Mouse (Mus musculus): ENCODE measurements at regions not wholly inside any gene's neighbourhood (a gene's known extent, or its start where the extent isn't known, plus 50 kb on each side); places are given as distances from the start of the nearest gene placed in this dataset.

GRCm38 (mm10) chr12:27537017-27537416 lies 194.6 kb upstream of the Sox11 start:
- WGBS (ENCODE audit: insufficient replicate concordance), result 73% methylated on average over 9 of the region's 9 CpGs
- Histone ChIP-seq H3K36me3 (ENCODE audit: control insufficient read depth, insufficient read depth, low read length) (no peaks in the 10 kb centered on the region), H3K4me3 (ENCODE audit: low read depth, low read length) (no peak overlapping the region), H3K9ac (ENCODE audit: low read depth, low read length) (no peak overlapping the region), H3K9me3 (replicated peaks; ENCODE audit: control insufficient read depth, low read length) (no peaks in the 10 kb centered on the region), H3K27me3 (ENCODE audit: control insufficient read depth, insufficient read depth, low read length) (no peaks in the 10 kb centered on the region), H3K4me1 (ENCODE audit: control insufficient read depth, insufficient read depth, low read length) (no peaks in the 10 kb centered on the region), H3K4me2 (no peak overlapping the region), H3K27ac (ENCODE audit: low read depth, low read length) (no peak overlapping the region)
- ATAC-seq (replicated peaks; ENCODE audit: insufficient number of reproducible peaks, low FRiP score, low TSS enrichment), result no peak

GRCm38 (mm10) chr12:27525604-27526003 lies 183.2 kb upstream of the Sox11 start:
- H3K4me3 ChIP-seq (ENCODE audit: low read depth, low read length), result no peak overlapping the region
- H3K4me2 ChIP-seq, result no peak overlapping the region
- WGBS (ENCODE audit: insufficient replicate concordance), result 48% methylated on average over 2 of the region's 2 CpGs
- H3K9me3 ChIP-seq (replicated peaks; ENCODE audit: control insufficient read depth, low read length), result no peaks in the 10 kb centered on the region
- H3K27me3 ChIP-seq (ENCODE audit: control insufficient read depth, insufficient read depth, low read length), result no peaks in the 10 kb centered on the region
- no peaks in the 10 kb centered on the region for H3K36me3 ChIP-seq (ENCODE audit: control insufficient read depth, insufficient read depth, low read length)
- ATAC-seq (replicated peaks; ENCODE audit: insufficient number of reproducible peaks, low FRiP score, low TSS enrichment), result no peak
- no peak overlapping the region for H3K9ac ChIP-seq (ENCODE audit: low read depth, low read length)
- H3K27ac ChIP-seq (ENCODE audit: low read depth, low read length), result no peak overlapping the region
- H3K4me1 ChIP-seq (ENCODE audit: control insufficient read depth, insufficient read depth, low read length), result peaks cover 2% of the 10 kb centered on the region; the same call in 1 of the 2 replicates

- Histone ChIP-seq H3K4me3 (ENCODE audit: low read depth, low read length) (no peak overlapping the region), H3K9me3 (replicated peaks; ENCODE audit: control insufficient read depth, low read length) (no peaks in the 10 kb centered on the region), H3K4me2 (no peak overlapping the region), H3K9ac (ENCODE audit: low read depth, low read length) (no peak overlapping the region), H3K27ac (ENCODE audit: low read depth, low read length) (no peak overlapping the region), H3K36me3 (ENCODE audit: control insufficient read depth, insufficient read depth, low read length) (no peaks in the 10 kb centered on the region), H3K4me1 (ENCODE audit: control insufficient read depth, insufficient read depth, low read length) (no peaks in the 10 kb centered on the region), H3K27me3 (ENCODE audit: control insufficient read depth, insufficient read depth, low read length) (no peaks in the 10 kb centered on the region)
- 70% methylated on average over 3 of the region's 3 CpGs for WGBS (ENCODE audit: insufficient replicate concordance)
- no peak for ATAC-seq (replicated peaks; ENCODE audit: insufficient number of reproducible peaks, low FRiP score, low TSS enrichment)
Observed at GRCm38 (mm10) chr12:27513253-27513652, 170.9 kb upstream of the Sox11 start.

- no peak overlapping the region for H3K4me3 ChIP-seq (ENCODE audit: low read depth, low read length)
- H3K36me3 ChIP-seq (ENCODE audit: control insufficient read depth, insufficient read depth, low read length), result no peaks in the 10 kb centered on the region
- ATAC-seq (replicated peaks; ENCODE audit: insufficient number of reproducible peaks, low FRiP score, low TSS enrichment), result no peak
- no peaks in the 10 kb centered on the region for H3K27me3 ChIP-seq (ENCODE audit: control insufficient read depth, insufficient read depth, low read length)
- no peak overlapping the region for H3K27ac ChIP-seq (ENCODE audit: low read depth, low read length)
- no peak overlapping the region for H3K4me2 ChIP-seq
- no peaks in the 10 kb centered on the region for H3K4me1 ChIP-seq (ENCODE audit: control insufficient read depth, insufficient read depth, low read length)
- no peak overlapping the region for H3K9ac ChIP-seq (ENCODE audit: low read depth, low read length)
- H3K9me3 ChIP-seq (replicated peaks; ENCODE audit: control insufficient read depth, low read length), result no peaks in the 10 kb centered on the region
Observed at GRCm38 (mm10) chr12:27508226-27508560, 165.8 kb upstream of the Sox11 start.

- WGBS (ENCODE audit: insufficient replicate concordance), result 56% methylated on average over 5 of the region's 5 CpGs
- no peak for ATAC-seq (replicated peaks; ENCODE audit: insufficient number of reproducible peaks, low FRiP score, low TSS enrichment)
- Histone ChIP-seq H3K4me2 (no peak overlapping the region), H3K27ac (ENCODE audit: low read depth, low read length) (no peak overlapping the region), H3K9me3 (replicated peaks; ENCODE audit: control insufficient read depth, low read length) (no peaks in the 10 kb centered on the region), H3K4me3 (ENCODE audit: low read depth, low read length) (no peak overlapping the region), H3K27me3 (ENCODE audit: control insufficient read depth, insufficient read depth, low read length) (no peaks in the 10 kb centered on the region), H3K36me3 (ENCODE audit: control insufficient read depth, insufficient read depth, low read length) (no peaks in the 10 kb centered on the region), H3K9ac (ENCODE audit: low read depth, low read length) (no peak overlapping the region), H3K4me1 (ENCODE audit: control insufficient read depth, insufficient read depth, low read length) (0 out of 2 replicates have a peak, but pooled peaks cover 2% of the 10 kb centered on the region)
Observed at GRCm38 (mm10) chr12:27507523-27508225, 165.3 kb upstream of the Sox11 start.

GRCm38 (mm10) chr12:27502716-27503486 lies 160.5 kb upstream of the Sox11 start:
- H3K27ac ChIP-seq (ENCODE audit: low read depth, low read length), result no peak overlapping the region
- no peak overlapping the region for H3K4me2 ChIP-seq
- no peaks in the 10 kb centered on the region for H3K36me3 ChIP-seq (ENCODE audit: control insufficient read depth, insufficient read depth, low read length)
- H3K9me3 ChIP-seq (replicated peaks; ENCODE audit: control insufficient read depth, low read length), result no peaks in the 10 kb centered on the region
- H3K4me1 ChIP-seq (ENCODE audit: control insufficient read depth, insufficient read depth, low read length), result peaks cover 3% of the 10 kb centered on the region; the same call in 1 of the 2 replicates
- no peak for ATAC-seq (replicated peaks; ENCODE audit: insufficient number of reproducible peaks, low FRiP score, low TSS enrichment)
- H3K4me3 ChIP-seq (ENCODE audit: low read depth, low read length), result no peak overlapping the region
- WGBS (ENCODE audit: insufficient replicate concordance), result 27% methylated on average over 6 of the region's 6 CpGs
- H3K27me3 ChIP-seq (ENCODE audit: control insufficient read depth, insufficient read depth, low read length), result no peaks in the 10 kb centered on the region
- H3K9ac ChIP-seq (ENCODE audit: low read depth, low read length), result no peak overlapping the region

GRCm38 (mm10) chr12:27500516-27500915 lies 158.1 kb upstream of the Sox11 start:
- Histone ChIP-seq H3K9ac (ENCODE audit: low read depth, low read length) (no peak overlapping the region), H3K4me1 (ENCODE audit: control insufficient read depth, insufficient read depth, low read length) (peaks cover 3% of the 10 kb centered on the region; the same call in 1 of the 2 replicates), H3K36me3 (ENCODE audit: control insufficient read depth, insufficient read depth, low read length) (no peaks in the 10 kb centered on the region), H3K9me3 (replicated peaks; ENCODE audit: control insufficient read depth, low read length) (no peaks in the 10 kb centered on the region), H3K27me3 (ENCODE audit: control insufficient read depth, insufficient read depth, low read length) (no peaks in the 10 kb centered on the region), H3K27ac (ENCODE audit: low read depth, low read length) (no peak overlapping the region), H3K4me2 (no peak overlapping the region), H3K4me3 (ENCODE audit: low read depth, low read length) (no peak overlapping the region)
- WGBS (ENCODE audit: insufficient replicate concordance), result 20% methylated on average over 5 of the region's 5 CpGs
- ATAC-seq (replicated peaks; ENCODE audit: insufficient number of reproducible peaks, low FRiP score, low TSS enrichment), result no peak

GRCm38 (mm10) chr12:27499276-27499675 lies 156.9 kb upstream of the Sox11 start:
- no peak for ATAC-seq (replicated peaks; ENCODE audit: insufficient number of reproducible peaks, low FRiP score, low TSS enrichment)
- H3K36me3 ChIP-seq (ENCODE audit: control insufficient read depth, insufficient read depth, low read length), result no peaks in the 10 kb centered on the region
- no peak overlapping the region for H3K4me2 ChIP-seq
- WGBS (ENCODE audit: insufficient replicate concordance), result 44% methylated on average over 2 of the region's 2 CpGs
- H3K27ac ChIP-seq (ENCODE audit: low read depth, low read length), result no peak overlapping the region
- no peak overlapping the region for H3K4me3 ChIP-seq (ENCODE audit: low read depth, low read length)
- no peaks in the 10 kb centered on the region for H3K27me3 ChIP-seq (ENCODE audit: control insufficient read depth, insufficient read depth, low read length)
- no peaks in the 10 kb centered on the region for H3K9me3 ChIP-seq (replicated peaks; ENCODE audit: control insufficient read depth, low read length)
- H3K4me1 ChIP-seq (ENCODE audit: control insufficient read depth, insufficient read depth, low read length), result peaks cover 3% of the 10 kb centered on the region; the same call in 1 of the 2 replicates
- no peak overlapping the region for H3K9ac ChIP-seq (ENCODE audit: low read depth, low read length)
